In genomic region chr5:36581924-36582642, GRCm38 (mm10) we compare ENCODE assay signal across 8 mouse cellular contexts. TPM values are rescaled to one million over a fixed set of nuclear protein-coding genes. Genes with fewer than 3 reads are reported as not detected.
DNase-seq lines count a peak whose midpoint lies in the region; ATAC-seq lines count a peak whose summit lies in the region.

No protein-coding gene starts in this region.

- peak; percentile 96 for ATAC-seq in inflammation-experienced regulatory T-cells, adult 6 months
- ATAC-seq in megakaryocyte-erythroid progenitor cell, adult 5-6 weeks (replicated peaks; ENCODE audit: low FRiP score, low TSS enrichment, poor library complexity, severe bottlenecking) = peak; percentile 95

- intact Hi-C loops in gastrocnemius, postnatal 14 days (cut with DNase I; ENCODE audit: low total_unique reads) = loop anchor here (10.0 kb wide), 1 partner anchor 97 kb away; the partner anchor contains the start of genes Ccdc96 and Tada2b
- intact Hi-C loops in left cerebral cortex, postnatal 10 days (cut with DNase I) = loop anchor here (5.0 kb wide), 1 partner anchor 50 kb away; no protein-coding TSS in a partner anchor

- DNase-seq in adrenal gland, adult (ENCODE audit: inconsistent age in 2 of 2, low spot score in 1 of 2) = peak; percentile 100
- peak; percentile 100 for DNase-seq in embryo, embryonic 10.5 days (ENCODE audit: low spot score)
- DNase-seq in gastrocnemius, postnatal 14 days = peak; percentile 99
- DNase-seq in left cerebral cortex, postnatal 10 days (ENCODE audit: extremely low spot score in 1 of 2, low spot score in 2 of 2) = peak; percentile 97 to 99
- peak; percentile 98 for DNase-seq in right cerebral cortex, postnatal 25 days
- peak; percentile 99 for DNase-seq in urinary bladder, postnatal 4 days (ENCODE audit: low spot score in 2 of 2)

RNA-seq across cellular contexts. Expression of gene Tbc1d14, which starts 11.0 kb away (rescaled TPM):
- total RNA-seq in gastrocnemius, postnatal 14 days (2021) = 10 to 100 TPM; 13.9 to 14.6 TPM
- 10 to 100 TPM; 37.2 to 66.0 (median 57.9) TPM for polyA plus RNA-seq in inflammation-experienced regulatory T-cells, adult 6 months (2017; shearing (Covaris generic))
- total RNA-seq in left cerebral cortex, postnatal 10 days (2021) = 10 to 100 TPM; 89.7 to 95.6 TPM
- 23.7 and 24.0 TPM in 2 replicates for total RNA-seq in megakaryocyte-erythroid progenitor cell, adult 5-6 weeks (2014; fragmentation: Nextera tagmentation)
- 8.5 and 14.8 TPM in 2 replicates for total RNA-seq in megakaryocyte-erythroid progenitor cell, adult 5-6 weeks (2017)

Comparison
In these comparisons a context has a peak if more than half of its experiments do, and no peak if none do; other contexts are left out.
1. Peak in every context shown above with its lines: DNase-seq and ATAC-seq.